Mouse (Mus musculus) E14TG2a.4 (cell line): ENCODE data around the gene Fitm2.

Experiments
- H3K27me3 ChIP-seq: 2 replicates; pipeline ENCODE4 v1.6.1; 2014; ENCODE audit warnings: low read length, control low read depth; ENCODE audit not compliant: insufficient read depth
- H3K36me3 ChIP-seq: 2 replicates; pipeline ENCODE4 v1.6.1; 2014; ENCODE audit warnings: low read length, control low read depth; ENCODE audit not compliant: insufficient read depth
- H3K4me1 ChIP-seq: replicated peaks from 2 replicates; pipeline ENCODE4 v1.6.1; 2014; ENCODE audit warnings: low read depth, low read length, control low read depth
- H3K4me3 ChIP-seq: replicated peaks from 2 replicates; pipeline ENCODE4 v1.5.1; 2014; ENCODE audit warnings: mild to moderate bottlenecking, low read length
- H3K9me3 ChIP-seq: 2 replicates; pipeline ENCODE4 v1.6.1; 2014; ENCODE audit warnings: low read length, control low read depth
- CTCF ChIP-seq: conservative IDR thresholded peaks from 2 replicates; pipeline ENCODE4 v1.5.1; 2014; ENCODE audit warnings: low read length
- NANOG ChIP-seq: IDR thresholded peaks from 2 replicates; pipeline ENCODE4 v1.6.1; 2014; ENCODE audit warnings: borderline replicate concordance, low read length, mixed read lengths
- POU5F1 ChIP-seq: IDR thresholded peaks from 2 replicates; pipeline ENCODE4 v1.6.1; 2014; ENCODE audit warnings: low read length, borderline replicate concordance

The Fitm2 gene

GRCm38 (mm10) chr2:163472466-163472851 is at the start of gene Fitm2:
Fitm2 (minus strand) TSS chr2:163472629.
- peaks cover 33% of the 10 kb centered on the region for H3K36me3 ChIP-seq
- H3K4me1 ChIP-seq, result peaks cover 52% of the 10 kb centered on the region
- no peaks in the 10 kb centered on the region for H3K27me3 ChIP-seq
- H3K4me3 ChIP-seq, result peak within 1 kb of the TSS; percentile 98
- no peaks in the 10 kb centered on the region for H3K9me3 ChIP-seq
- TF ChIP-seq POU5F1 (no peak), NANOG (no peak), CTCF (peak; percentile 98)

GRCm38 (mm10) chr2:163506300-163507004 is 34.0 kb upstream of the Fitm2 start, which contains the start of gene Hnf4a:
Hnf4a (plus strand) TSS chr2:163506808.
- no peaks in the 10 kb centered on the region for H3K9me3 ChIP-seq
- no peaks in the 10 kb centered on the region for H3K27me3 ChIP-seq
- H3K4me1 ChIP-seq, result peaks cover 43% of the 10 kb centered on the region
- H3K4me3 ChIP-seq, result no peak within 1 kb of the TSS
- no peaks in the 10 kb centered on the region for H3K36me3 ChIP-seq
- TF ChIP-seq NANOG (no peak), POU5F1 (no peak), CTCF (no peak)

- Histone ChIP-seq H3K27me3 (no peaks in the 10 kb centered on the region), H3K4me3 (no peak overlapping the region; the same call in 1 of the 2 replicates)
These were observed 30.8 kb upstream of the Fitm2 start for GRCm38 (mm10) chr2:163503191-163503590.

GRCm38 (mm10) chr2:163502219-163502618 is 29.8 kb upstream of the Fitm2 start:
- Histone ChIP-seq H3K4me3 (no peak overlapping the region), H3K9me3 (no peaks in the 10 kb centered on the region; the same call in 1 of the 2 replicates), H3K36me3 (no peaks in the 10 kb centered on the region), H3K4me1 (peaks cover 44% of the 10 kb centered on the region), H3K27me3 (no peaks in the 10 kb centered on the region)
- TF ChIP-seq NANOG, result no peak
- no peak for TF ChIP-seq POU5F1
- TF ChIP-seq CTCF, result no peak

More at GRCm38 (mm10) chr2:163503191-163503590, 30.8 kb upstream of the Fitm2 start:
- no peaks in the 10 kb centered on the region for H3K36me3 ChIP-seq
- peaks cover 44% of the 10 kb centered on the region for H3K4me1 ChIP-seq
- H3K9me3 ChIP-seq, result no peaks in the 10 kb centered on the region
- no peak for TF ChIP-seq NANOG
- TF ChIP-seq POU5F1, result no peak
- no peak for TF ChIP-seq CTCF

GRCm38 (mm10) chr2:163494456-163494855 is 22.0 kb upstream of the Fitm2 start:
- Histone ChIP-seq H3K9me3 (no peaks in the 10 kb centered on the region; the same call in 1 of the 2 replicates), H3K27me3 (0 out of 2 replicates have a peak, but pooled peaks cover 7% of the 10 kb centered on the region), H3K4me1 (peaks cover 58% of the 10 kb centered on the region), H3K36me3 (no peaks in the 10 kb centered on the region), H3K4me3 (no peak overlapping the region)
- TF ChIP-seq CTCF (no peak), POU5F1 (no peak), NANOG (no peak)

- Histone ChIP-seq H3K27me3 (0 out of 2 replicates have a peak, but pooled peaks cover 7% of the 10 kb centered on the region), H3K4me1 (peaks cover 55% of the 10 kb centered on the region), H3K36me3 (no peaks in the 10 kb centered on the region), H3K4me3 (no peak overlapping the region; the same call in 1 of the 2 replicates), H3K9me3 (no peaks in the 10 kb centered on the region; the same call in 1 of the 2 replicates)
- TF ChIP-seq CTCF (no peak), POU5F1 (no peak), NANOG (no peak)
These were observed 21.5 kb upstream of the Fitm2 start for GRCm38 (mm10) chr2:163493976-163494375.

- Histone ChIP-seq H3K9me3 (no peaks in the 10 kb centered on the region; the same call in 1 of the 2 replicates), H3K4me3 (peak overlapping the region; percentile 53), H3K27me3 (0 out of 2 replicates have a peak, but pooled peaks cover 7% of the 10 kb centered on the region), H3K36me3 (no peaks in the 10 kb centered on the region), H3K4me1 (peaks cover 55% of the 10 kb centered on the region)
- TF ChIP-seq NANOG, result peak; percentile 30; the same call in 1 of the 2 replicates
- TF ChIP-seq POU5F1, result no peak
These were observed 20.6 kb upstream of the Fitm2 start for GRCm38 (mm10) chr2:163493031-163493430.

GRCm38 (mm10) chr2:163492018-163492417 is 19.6 kb upstream of the Fitm2 start, which contains the start of gene R3hdml:
R3hdml (plus strand) TSS chr2:163492318.
- Histone ChIP-seq H3K4me3 (peak within 1 kb of the TSS; percentile 53), H3K27me3 (0 out of 2 replicates have a peak, but pooled peaks cover 7% of the 10 kb centered on the region), H3K36me3 (no peaks in the 10 kb centered on the region), H3K4me1 (peaks cover 55% of the 10 kb centered on the region), H3K9me3 (no peaks in the 10 kb centered on the region)
- TF ChIP-seq CTCF (no peak), POU5F1 (no peak), NANOG (no peak)
